Mouse (Mus musculus): Measurements from ENCODE around the gene Smurf2. TPM values are rescaled to one million over a fixed set of nuclear protein-coding genes. Genes with fewer than 3 reads are reported as not detected.
"Not testable (repeated sequence)": the region's sequence is repeated elsewhere in the genome, so short reads cannot be mapped to it uniquely, and the experiment has no call there.

Smurf2 gene
- total RNA-seq, 2 experiments from 2014 or later = 29.1 to 29.6 TPM

DNA sequence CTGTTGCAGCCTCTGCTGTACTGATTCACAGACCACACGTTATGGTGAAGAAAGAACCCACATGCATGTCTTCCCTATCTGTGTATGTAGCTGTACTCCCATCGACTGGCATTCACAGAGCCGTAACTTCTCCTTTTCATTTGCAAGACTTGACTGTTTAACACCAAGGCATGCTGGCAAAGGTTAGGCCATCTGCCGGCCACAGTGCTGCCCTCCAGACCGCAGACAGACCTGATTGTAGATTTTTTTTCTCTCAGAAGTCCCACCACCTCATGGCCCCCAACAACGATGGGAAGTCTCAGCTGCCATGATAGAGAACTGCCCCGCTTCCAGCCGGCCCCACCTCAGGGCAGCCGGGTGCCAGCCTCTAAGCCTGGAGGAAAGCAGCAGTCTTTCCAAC lies 100.9 kb downstream of the Smurf2 start:
- no peak for DNase-seq (ENCODE audit: extremely low spot score in 1 of 2, low spot score in 2 of 2)
- intact Hi-C loops (cut with DNase I) = no loop called here

DNA sequence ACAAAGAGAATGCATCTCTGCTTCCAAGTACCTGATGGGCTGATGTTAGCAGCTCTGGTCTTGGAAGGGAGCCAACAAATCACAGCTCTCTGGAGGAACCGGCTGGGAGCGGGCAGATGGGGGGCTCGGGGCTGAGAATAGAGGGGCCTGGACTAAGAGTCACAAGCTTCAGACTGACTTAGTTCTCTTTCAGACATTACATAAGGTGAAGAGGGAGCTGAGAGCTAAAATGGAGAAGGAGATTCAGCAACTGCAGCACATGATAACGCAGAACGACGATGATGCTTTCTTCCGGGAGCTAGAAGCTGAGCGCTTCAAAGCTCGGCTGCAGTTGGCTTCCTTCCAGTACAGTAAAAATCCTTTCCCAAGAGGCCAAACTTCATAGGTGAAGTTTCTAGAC lies 102.2 kb downstream of the Smurf2 start:
- DNase-seq (ENCODE audit: extremely low spot score in 1 of 2, low spot score in 2 of 2) = peak in 1 of 2 experiments; percentile 51
- intact Hi-C loops (cut with DNase I) = no loop called here

DNA sequence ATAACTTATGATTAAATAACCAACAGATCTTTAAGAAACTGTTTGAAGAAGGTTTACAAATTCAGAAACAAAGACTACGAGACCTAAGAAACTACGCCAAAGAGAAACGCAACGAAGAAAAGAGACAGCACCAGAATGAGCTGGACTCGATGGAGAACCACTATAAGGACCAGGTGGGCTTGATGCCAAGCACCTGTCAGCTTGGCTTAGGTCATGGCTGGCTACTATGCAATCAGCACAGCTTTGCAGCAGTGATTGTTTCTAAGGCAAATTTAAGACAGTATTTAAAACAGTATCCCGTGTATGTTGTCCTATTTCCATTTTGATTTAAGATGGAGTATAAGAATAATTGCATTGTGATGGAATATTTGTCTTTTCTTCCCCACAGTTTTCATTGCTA lies 102.7 kb downstream of the Smurf2 start:
- DNase-seq (ENCODE audit: extremely low spot score in 1 of 2, low spot score in 2 of 2) = no peak
- intact Hi-C loops (cut with DNase I) = no loop called here

DNA sequence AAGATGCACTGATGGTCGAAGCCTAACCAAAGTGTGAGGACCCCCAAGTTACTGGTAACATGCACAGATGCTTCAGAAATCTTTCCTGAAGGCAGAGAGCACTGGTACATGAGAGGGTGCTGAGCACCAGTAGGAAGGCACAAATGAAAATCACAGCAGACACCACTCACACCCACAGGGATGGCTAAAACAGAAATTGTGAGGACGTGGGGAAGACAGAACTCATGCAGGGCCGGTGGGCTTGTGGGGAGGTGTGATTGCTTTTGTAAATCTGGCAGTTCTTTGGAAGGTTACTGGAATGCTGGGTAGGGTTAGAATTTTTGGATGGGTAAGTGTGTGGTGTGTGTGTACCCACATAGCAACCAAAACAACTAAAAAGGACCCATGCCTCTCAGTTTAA lies 103.4 kb downstream of the Smurf2 start:
- DNase-seq (ENCODE audit: extremely low spot score in 1 of 2, low spot score in 2 of 2) = no peak
- intact Hi-C loops (cut with DNase I) = no loop called here

- no peak for DNase-seq (ENCODE audit: extremely low spot score in 1 of 2, low spot score in 2 of 2)
- intact Hi-C loops (cut with DNase I) = no loop called here
Measured at GRCm38 (mm10) chr11:106816316-106816715, 104.2 kb downstream of the Smurf2 start.

- intact Hi-C loops (cut with DNase I) = no loop called here
- no peak for DNase-seq (ENCODE audit: extremely low spot score in 1 of 2, low spot score in 2 of 2)
Measured at GRCm38 (mm10) chr11:106815761-106816160, 104.8 kb downstream of the Smurf2 start.

GRCm38 (mm10) chr11:106815331-106815730 lies 105.2 kb downstream of the Smurf2 start:
- intact Hi-C loops (cut with DNase I) = no loop called here
- DNase-seq (ENCODE audit: extremely low spot score in 1 of 2, low spot score in 2 of 2) = no peak

DNA sequence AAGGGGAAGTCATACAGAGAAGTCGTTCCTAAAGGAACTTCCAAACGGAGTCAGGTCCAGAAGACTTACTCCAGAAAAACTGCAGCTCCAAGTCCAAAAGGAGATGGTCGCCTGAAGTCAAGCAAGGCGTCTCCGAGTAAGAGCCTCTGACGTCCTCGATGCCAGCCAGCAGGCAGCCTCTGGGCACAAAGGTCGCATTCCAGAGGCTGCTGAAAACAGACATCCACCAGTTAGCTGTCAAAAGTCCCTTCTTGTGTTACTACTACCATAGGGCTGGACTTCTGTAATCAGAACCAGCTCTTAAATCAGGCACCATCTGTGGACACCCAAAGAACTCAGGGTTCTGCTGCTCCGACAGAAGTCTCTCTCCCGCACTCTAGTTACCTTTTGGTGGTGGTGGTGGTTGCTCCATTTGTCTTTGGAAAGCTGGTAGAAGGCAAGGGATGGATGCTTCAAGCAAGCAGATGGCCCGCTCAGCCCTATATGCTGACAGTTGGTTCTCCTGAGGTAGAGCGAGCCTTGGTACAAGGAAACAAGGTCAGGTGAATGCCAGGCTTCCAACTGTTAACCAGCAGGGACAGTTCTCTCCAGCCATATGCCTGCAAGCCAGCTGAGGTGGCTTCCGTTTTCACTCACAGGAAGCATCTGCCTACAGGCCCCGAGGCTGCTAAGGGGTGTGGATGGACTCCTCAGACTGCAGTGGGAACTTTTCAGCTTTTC lies 105.8 kb downstream of the Smurf2 start:
- intact Hi-C loops (cut with DNase I) = no loop called here
- DNase-seq (ENCODE audit: extremely low spot score in 1 of 2, low spot score in 2 of 2) = no peak

DNA sequence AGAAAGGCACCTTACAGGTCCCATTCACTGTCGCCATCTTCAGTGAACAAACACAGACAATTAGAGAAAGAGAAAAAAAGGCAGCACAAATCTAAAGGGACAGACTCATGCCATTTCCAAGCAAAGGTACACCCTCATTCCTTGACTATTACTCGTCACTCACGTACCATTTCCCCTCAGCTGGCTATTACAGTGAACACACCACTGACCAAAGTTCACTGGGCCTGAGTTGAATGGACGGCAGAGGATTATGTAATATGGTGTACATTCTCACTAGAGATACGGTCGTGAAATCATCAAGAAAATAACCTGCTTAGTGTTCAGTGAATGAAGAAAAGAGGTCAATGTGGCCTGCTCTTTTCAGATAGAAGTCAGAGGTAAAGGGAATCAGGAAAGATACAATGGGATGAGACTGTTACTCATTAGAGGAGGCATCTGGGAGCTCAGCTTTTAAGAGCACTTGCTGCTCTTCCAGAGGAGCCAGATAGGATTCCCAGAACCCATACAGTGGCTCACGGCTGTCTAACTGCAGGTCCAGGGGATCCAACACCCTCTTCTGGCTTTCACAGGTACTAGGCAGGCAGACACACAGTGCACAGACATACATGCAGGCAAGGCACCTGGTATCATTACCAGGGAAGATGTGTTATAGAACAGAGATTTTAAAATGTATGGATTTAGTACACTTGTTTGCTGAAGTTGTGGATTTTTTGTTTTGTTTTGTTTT lies 107.9 kb downstream of the Smurf2 start:
- no peak for DNase-seq (ENCODE audit: extremely low spot score in 1 of 2, low spot score in 2 of 2)
- intact Hi-C loops (cut with DNase I) = no loop called here

DNA sequence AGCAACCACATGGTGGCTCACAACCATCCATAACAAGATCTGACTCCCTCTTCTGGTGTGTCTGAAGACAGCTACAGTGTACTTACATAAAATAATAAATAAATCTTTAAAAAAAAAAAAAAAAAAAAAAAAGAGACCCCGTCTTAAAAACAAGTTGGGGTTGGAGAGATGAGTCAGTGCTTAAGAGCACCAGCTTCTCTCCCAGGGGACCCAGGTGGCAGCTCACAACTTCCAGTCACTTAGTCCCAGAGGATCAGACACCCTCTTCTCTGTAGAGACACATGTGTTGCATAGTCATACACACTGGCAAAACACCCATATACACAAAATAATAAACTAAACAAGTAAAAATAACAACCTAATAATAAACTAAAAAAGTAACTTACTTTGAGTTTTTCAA lies 113.1 kb downstream of the Smurf2 start:
- DNase-seq (ENCODE audit: extremely low spot score in 1 of 2, low spot score in 2 of 2); intact Hi-C loops (cut with DNase I): not testable (repeated sequence)

GRCm38 (mm10) chr11:106802069-106802627 lies 118.4 kb downstream of the Smurf2 start:
- DNase-seq (ENCODE audit: extremely low spot score in 1 of 2, low spot score in 2 of 2) = no peak
- intact Hi-C loops (cut with DNase I) = no loop called here

GRCm38 (mm10) chr11:106795679-106796078 lies 124.8 kb downstream of the Smurf2 start:
- intact Hi-C loops (cut with DNase I) = loop anchor here (10.0 kb wide), 1 partner anchor 189 kb away; no protein-coding TSS in a partner anchor

DNA sequence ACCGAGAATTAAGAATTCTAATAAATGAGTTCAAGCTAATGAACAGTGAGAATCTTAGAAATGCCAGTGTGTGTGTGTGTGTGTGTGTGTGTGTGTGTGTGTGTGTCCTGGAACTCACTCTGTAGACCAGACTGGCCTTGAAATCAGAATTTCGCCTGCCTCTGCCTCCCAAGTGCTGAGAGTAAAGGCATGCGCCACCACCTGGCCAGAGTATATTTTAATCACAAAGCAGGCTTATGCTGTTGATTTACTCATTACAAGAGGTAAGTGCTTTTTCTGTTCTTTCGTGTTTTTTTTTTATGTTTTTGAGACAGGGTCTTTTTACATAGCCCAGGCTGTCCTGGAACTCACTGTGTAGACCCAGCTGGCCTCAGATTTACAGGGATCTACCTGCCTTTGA lies 126.7 kb downstream of the Smurf2 start:
- no peak for DNase-seq (ENCODE audit: extremely low spot score in 1 of 2, low spot score in 2 of 2)

More at GRCm38 (mm10) chr11:106795679-106796078, 124.8 kb downstream of the Smurf2 start:
- no peak for DNase-seq (ENCODE audit: extremely low spot score in 1 of 2, low spot score in 2 of 2)

GRCm38 (mm10) chr11:106789649-106790048 lies 130.9 kb downstream of the Smurf2 start:
- intact Hi-C loops (cut with DNase I) = loop anchor here (10.0 kb wide), 1 partner anchor 195 kb away; no protein-coding TSS in a partner anchor
- no peak for DNase-seq (ENCODE audit: extremely low spot score in 1 of 2, low spot score in 2 of 2)

More for the DNA sequence above, 126.7 kb downstream of the Smurf2 start:
- intact Hi-C loops (cut with DNase I) = loop anchor here (10.0 kb wide), 1 partner anchor 191 kb away; no protein-coding TSS in a partner anchor

- peak; percentile 96 to 98 for DNase-seq (ENCODE audit: extremely low spot score in 1 of 2, low spot score in 2 of 2)
- intact Hi-C loops (cut with DNase I) = no loop called here
Measured at GRCm38 (mm10) chr11:106788775-106789459, 131.6 kb downstream of the Smurf2 start, which contains the start of the genes Ddx5 and Cep95. Gene Ddx5, minus strand, starts transcription at chr11:106789185. Gene Cep95, plus strand, starts transcription at chr11:106789252.

GRCm38 (mm10) chr11:106788026-106788774 lies 132.3 kb downstream of the Smurf2 start:
- intact Hi-C loops (cut with DNase I) = no loop called here
- peak; percentile 97 to 99 for DNase-seq (ENCODE audit: extremely low spot score in 1 of 2, low spot score in 2 of 2)

- intact Hi-C loops (cut with DNase I) = no loop called here
- DNase-seq (ENCODE audit: extremely low spot score in 1 of 2, low spot score in 2 of 2) = peak; percentile 84 to 94
Measured at GRCm38 (mm10) chr11:106787131-106788025, 133.1 kb downstream of the Smurf2 start.

Data from left cerebral cortex, postnatal 10 days (tissue).